Mouse (Mus musculus) adrenal gland (tissue): ENCODE results near the gene Dpf1.

Experiments used
- intact Hi-C: fragments of 180-260 bp; cut with DNase I; formaldehyde crosslinking; loops from one replicate; pipeline ENCODE4 v1.15.1; 2025

Gene Dpf1

GRCm38 (mm10) chr7:29307350-29308104 lies 3.8 kb downstream of the Dpf1 start:
- intact Hi-C loops: no loop called here

GRCm38 (mm10) chr7:29309221-29309721 lies 5.5 kb downstream of the Dpf1 start:
- intact Hi-C loops: no loop called here

- intact Hi-C loops: no loop called here
Measured at GRCm38 (mm10) chr7:29309749-29310148, 6.0 kb downstream of the Dpf1 start.

GRCm38 (mm10) chr7:29313051-29313450 lies 9.3 kb downstream of the Dpf1 start:
- intact Hi-C loops: no loop called here

- intact Hi-C loops: no loop called here
Measured at GRCm38 (mm10) chr7:29313572-29314261, 10.0 kb downstream of the Dpf1 start.

GRCm38 (mm10) chr7:29314844-29315628 lies 11.3 kb downstream of the Dpf1 start:
- intact Hi-C loops: loop anchor here (5.0 kb wide), 1 partner anchor 47 kb away; no protein-coding TSS in a partner anchor

- intact Hi-C loops: loop anchor here (5.0 kb wide), 1 partner anchor 46 kb away; no protein-coding TSS in a partner anchor
Measured at GRCm38 (mm10) chr7:29316137-29316734, 12.5 kb downstream of the Dpf1 start.

GRCm38 (mm10) chr7:29316976-29317375 lies 13.2 kb downstream of the Dpf1 start:
- intact Hi-C loops: loop anchor here (5.0 kb wide), 1 partner anchor 45 kb away; no protein-coding TSS in a partner anchor

- intact Hi-C loops: loop anchor here (5.0 kb wide), 1 partner anchor 45 kb away; no protein-coding TSS in a partner anchor
Measured at GRCm38 (mm10) chr7:29317558-29317957, 13.8 kb downstream of the Dpf1 start.

GRCm38 (mm10) chr7:29318115-29318911 lies 14.6 kb downstream of the Dpf1 start:
- intact Hi-C loops: loop anchor here (5.0 kb wide), 1 partner anchor 44 kb away; no protein-coding TSS in a partner anchor

- intact Hi-C loops: loop anchor here (5.0 kb wide), 1 partner anchor 43 kb away; no protein-coding TSS in a partner anchor
Measured at GRCm38 (mm10) chr7:29319337-29320307, 15.9 kb downstream of the Dpf1 start.

GRCm38 (mm10) chr7:29327087-29327486 lies 23.3 kb downstream of the Dpf1 start:
- intact Hi-C loops: no loop called here

GRCm38 (mm10) chr7:29328984-29329383 lies 25.2 kb downstream of the Dpf1 start:
- intact Hi-C loops: no loop called here

- intact Hi-C loops: no loop called here
Measured at GRCm38 (mm10) chr7:29334156-29334555, 30.4 kb downstream of the Dpf1 start.

- intact Hi-C loops: no loop called here
Measured at GRCm38 (mm10) chr7:29335276-29335675, 31.5 kb downstream of the Dpf1 start.

- intact Hi-C loops: no loop called here
Measured at GRCm38 (mm10) chr7:29335841-29336671, 32.3 kb downstream of the Dpf1 start.

- intact Hi-C loops: no loop called here
Measured at GRCm38 (mm10) chr7:29336795-29337319, 33.1 kb downstream of the Dpf1 start.

GRCm38 (mm10) chr7:29337766-29338165 lies 34.0 kb downstream of the Dpf1 start:
- intact Hi-C loops: no loop called here
